Mouse (Mus musculus): ENCODE results near the gene Umod. TPM values are rescaled to one million over a fixed set of nuclear protein-coding genes. Genes with fewer than 3 reads are reported as not detected.

The Umod gene
- polyA plus RNA-seq, 1 experiment, result 3.4 TPM

GRCm38 (mm10) chr7:119484154-119484553, 5.1 kb upstream of the Umod start:
- WGBS, result 67% methylated on average over 4 of the region's 4 CpGs
- H3K4me3 ChIP-seq (replicated peaks; ENCODE audit: control insufficient read depth, low read depth, low read length), result no peak overlapping the region
- no peak overlapping the region for H3K27ac ChIP-seq (ENCODE audit: control insufficient read depth, insufficient read depth, low read depth, low read length, poor library complexity)
- TF ChIP-seq CTCF (IDR thresholded peaks at IDR 0.05; ENCODE audit: control insufficient read depth, insufficient read depth, low read length) (no peak), POLR2A (IDR thresholded peaks at IDR 0.05; ENCODE audit: borderline replicate concordance, control insufficient read depth, low read depth, low read length) (no peak)
- no peaks in the 10 kb centered on the region for H3K4me1 ChIP-seq (ENCODE audit: control insufficient read depth, insufficient read depth, low read length)

GRCm38 (mm10) chr7:119476500-119477389, 2.3 kb downstream of the Umod start:
- Histone ChIP-seq H3K4me3 (replicated peaks; ENCODE audit: control insufficient read depth, low read depth, low read length) (no peak overlapping the region), H3K4me1 (ENCODE audit: control insufficient read depth, insufficient read depth, low read length) (no peaks in the 10 kb centered on the region), H3K27ac (ENCODE audit: control insufficient read depth, insufficient read depth, low read depth, low read length, poor library complexity) (peak overlapping the region; percentile 9; the same call in 1 of the 2 replicates)
- 76% methylated on average over 33 of the region's 33 CpGs for WGBS
- TF ChIP-seq CTCF (IDR thresholded peaks at IDR 0.05; ENCODE audit: control insufficient read depth, insufficient read depth, low read length) (no peak), POLR2A (IDR thresholded peaks at IDR 0.05; ENCODE audit: borderline replicate concordance, control insufficient read depth, low read depth, low read length) (no peak)

- H3K4me1 ChIP-seq (ENCODE audit: control insufficient read depth, insufficient read depth, low read length), result no peaks in the 10 kb centered on the region
- TF ChIP-seq POLR2A (IDR thresholded peaks at IDR 0.05; ENCODE audit: borderline replicate concordance, control insufficient read depth, low read depth, low read length) (no peak), CTCF (IDR thresholded peaks at IDR 0.05; ENCODE audit: control insufficient read depth, insufficient read depth, low read length) (no peak)
- WGBS, result 83% methylated on average over 6 of the region's 6 CpGs
- H3K4me3 ChIP-seq (replicated peaks; ENCODE audit: control insufficient read depth, low read depth, low read length), result no peak within 1 kb of the TSS
- no peak within 1 kb of the TSS for H3K27ac ChIP-seq (ENCODE audit: control insufficient read depth, insufficient read depth, low read depth, low read length, poor library complexity)
These were observed 19.9 kb downstream of the Umod start, which contains the start of gene Gp2 for GRCm38 (mm10) chr7:119459185-119459584. Gene Gp2, minus strand, starts transcription at chr7:119459285.

GRCm38 (mm10) chr7:119454192-119454591, 24.9 kb downstream of the Umod start:
- H3K4me3 ChIP-seq (replicated peaks; ENCODE audit: control insufficient read depth, low read depth, low read length), result no peak overlapping the region
- no peaks in the 10 kb centered on the region for H3K4me1 ChIP-seq (ENCODE audit: control insufficient read depth, insufficient read depth, low read length)
- no peak overlapping the region for H3K27ac ChIP-seq (ENCODE audit: control insufficient read depth, insufficient read depth, low read depth, low read length, poor library complexity)
- TF ChIP-seq POLR2A (IDR thresholded peaks at IDR 0.05; ENCODE audit: borderline replicate concordance, control insufficient read depth, low read depth, low read length), result no peak
- no peak for TF ChIP-seq CTCF (IDR thresholded peaks at IDR 0.05; ENCODE audit: control insufficient read depth, insufficient read depth, low read length)
- 83% methylated on average over 7 of the region's 7 CpGs for WGBS

- 71% methylated on average over 4 of the region's 4 CpGs for WGBS
- Histone ChIP-seq H3K4me3 (replicated peaks; ENCODE audit: control insufficient read depth, low read depth, low read length) (no peak overlapping the region), H3K4me1 (ENCODE audit: control insufficient read depth, insufficient read depth, low read length) (no peaks in the 10 kb centered on the region), H3K27ac (ENCODE audit: control insufficient read depth, insufficient read depth, low read depth, low read length, poor library complexity) (no peak overlapping the region)
- TF ChIP-seq POLR2A (IDR thresholded peaks at IDR 0.05; ENCODE audit: borderline replicate concordance, control insufficient read depth, low read depth, low read length) (no peak), CTCF (IDR thresholded peaks at IDR 0.05; ENCODE audit: control insufficient read depth, insufficient read depth, low read length) (no peak)
These were observed 35.2 kb downstream of the Umod start for GRCm38 (mm10) chr7:119443849-119444248.

GRCm38 (mm10) chr7:119441938-119442337, 37.1 kb downstream of the Umod start:
- Histone ChIP-seq H3K27ac (ENCODE audit: control insufficient read depth, insufficient read depth, low read depth, low read length, poor library complexity) (no peak overlapping the region), H3K4me3 (replicated peaks; ENCODE audit: control insufficient read depth, low read depth, low read length) (no peak overlapping the region), H3K4me1 (ENCODE audit: control insufficient read depth, insufficient read depth, low read length) (no peaks in the 10 kb centered on the region)
- no peak for TF ChIP-seq CTCF (IDR thresholded peaks at IDR 0.05; ENCODE audit: control insufficient read depth, insufficient read depth, low read length)
- WGBS, result 24% methylated on average over 1 of the region's 1 CpGs

GRCm38 (mm10) chr7:119427180-119427616, 51.9 kb downstream of the Umod start:
- H3K4me1 ChIP-seq (ENCODE audit: control insufficient read depth, insufficient read depth, low read length), result no peaks in the 10 kb centered on the region
- WGBS, result 20% methylated on average over 6 of the region's 6 CpGs

GRCm38 (mm10) chr7:119420730-119421129, 58.4 kb downstream of the Umod start:
- H3K4me1 ChIP-seq (ENCODE audit: control insufficient read depth, insufficient read depth, low read length), result no peaks in the 10 kb centered on the region
- no peak for TF ChIP-seq CTCF (IDR thresholded peaks at IDR 0.05; ENCODE audit: control insufficient read depth, insufficient read depth, low read length)
- TF ChIP-seq POLR2A (IDR thresholded peaks at IDR 0.05; ENCODE audit: borderline replicate concordance, control insufficient read depth, low read depth, low read length), result no peak

More at GRCm38 (mm10) chr7:119427180-119427616, 51.9 kb downstream of the Umod start:
- TF ChIP-seq CTCF (IDR thresholded peaks at IDR 0.05; ENCODE audit: control insufficient read depth, insufficient read depth, low read length) (no peak), POLR2A (IDR thresholded peaks at IDR 0.05; ENCODE audit: borderline replicate concordance, control insufficient read depth, low read depth, low read length) (no peak)
- H3K27ac ChIP-seq (ENCODE audit: control insufficient read depth, insufficient read depth, low read depth, low read length, poor library complexity), result no peak overlapping the region
- no peak overlapping the region for H3K4me3 ChIP-seq (replicated peaks; ENCODE audit: control insufficient read depth, low read depth, low read length)

More at GRCm38 (mm10) chr7:119420730-119421129, 58.4 kb downstream of the Umod start:
- Histone ChIP-seq H3K27ac (ENCODE audit: control insufficient read depth, insufficient read depth, low read depth, low read length, poor library complexity) (no peak overlapping the region), H3K4me3 (replicated peaks; ENCODE audit: control insufficient read depth, low read depth, low read length) (no peak overlapping the region)
- WGBS, result 25% methylated on average over 2 of the region's 2 CpGs
